Mouse (Mus musculus) thymus, adult 2 months (tissue): ENCODE results near the gene Ankrd53.

Source experiments
- CTCF ChIP-seq: fragments of 200-500 bp; IDR thresholded peaks from 2 replicates; pipeline ENCODE4 v1.5.1; 2012; ENCODE audit warnings: mild to moderate bottlenecking, control low read depth, low read length, moderate library complexity, borderline replicate concordance; ENCODE audit not compliant: control insufficient read depth, poor library complexity, insufficient read depth; ENCODE audit errors: extremely low read depth
- POLR2A ChIP-seq: fragments of 200-500 bp; IDR thresholded peaks from 2 replicates; pipeline ENCODE4 v1.6.1; 2012; ENCODE audit warnings: mild to moderate bottlenecking, low read length, control low read depth, moderate library complexity; ENCODE audit not compliant: control insufficient read depth, poor library complexity, insufficient read depth; ENCODE audit errors: extremely low read depth

GRCm38 (mm10) chr6:83713271-83714136 lies 48.9 kb upstream of the Ankrd53 start:
- no peak for TF ChIP-seq POLR2A
- no peak for TF ChIP-seq CTCF
